Mouse (Mus musculus) forebrain, embryonic 14.5 days (tissue): Measurements from ENCODE around the gene Pip4k2c. TPM values are rescaled to one million over a fixed set of nuclear protein-coding genes. Genes with fewer than 3 reads are reported as not detected.

Source experiments
- ATAC-seq: fragments of 200-750 bp; cut with Nextera tagmentation; 2 replicates; pipeline ENCODE4 v1.8.0; 2017; ENCODE audit warnings: mild to moderate bottlenecking, moderate library complexity
- DNase-seq: peaks from one replicate; pipeline ENCODE4 v3.0.0-alpha.2; 2015; ENCODE audit warnings: low spot score
- H3K27ac ChIP-seq: fragments of 300-500 bp; sonication (generic); 2 replicates; pipeline ENCODE4 v1.5.1; 2014; ENCODE audit warnings: low read depth, mild to moderate bottlenecking, control low read depth, low read length, moderate library complexity
- H3K27me3 ChIP-seq: fragments of 300-500 bp; sonication (generic); replicated peaks from 2 replicates; pipeline ENCODE4 v1.6.1; 2014; ENCODE audit warnings: low read length, control low read depth, mixed read lengths; ENCODE audit not compliant: control insufficient read depth, insufficient read depth
- H3K36me3 ChIP-seq: fragments of 300-500 bp; sonication (generic); 2 replicates; pipeline ENCODE4 v1.6.1; 2014; ENCODE audit warnings: low read length, control low read depth; ENCODE audit not compliant: control insufficient read depth, insufficient read depth
- H3K4me1 ChIP-seq: fragments of 300-500 bp; sonication (generic); 2 replicates; pipeline ENCODE4 v1.6.1; 2014; ENCODE audit warnings: antibody characterized with exemption, low read length, control low read depth; ENCODE audit not compliant: control insufficient read depth, insufficient read depth
- H3K4me2 ChIP-seq: fragments of 300-500 bp; sonication (generic); 2 replicates; pipeline ENCODE4 v1.6.1; 2014; ENCODE audit warnings: mild to moderate bottlenecking, control low read depth, low read length
- H3K4me3 ChIP-seq: fragments of 300-500 bp; sonication (generic); 2 replicates; pipeline ENCODE4 v1.5.1; 2014; ENCODE audit warnings: low read depth, low read length, control low read depth
- H3K9ac ChIP-seq: fragments of 300-500 bp; sonication (generic); 2 replicates; pipeline ENCODE4 v1.6.1; 2014; ENCODE audit warnings: mild to moderate bottlenecking, low read length, control low read depth, moderate library complexity
- H3K9me3 ChIP-seq: fragments of 300-500 bp; sonication (generic); replicated peaks from 2 replicates; pipeline ENCODE4 v1.6.1; 2016; ENCODE audit warnings: low read length, control low read depth, mixed read lengths; ENCODE audit not compliant: control insufficient read depth
- WGBS: fragments of 180-500 bp; shearing (Covaris S2); extraction: QIAGEN DNeasy Blood & Tissue Kit; methylation state at CpG from one replicate; pipeline ENCODE4 v1.1.7; 2014; 5-methylcytosine and 5-hydroxymethylcytosine counted together
- polyA plus RNA-seq: library from polyadenylated mRNA; unstranded; fragments of >200 nt; fragmentation: Nextera tagmentation; extraction: Ambion mirVana; gene quantifications from 2 replicates; pipeline ENCODE4 v1.2.1, GENCODE M21; 2014

The Pip4k2c gene
- polyA plus RNA-seq, 1 experiment from 2014 or later: 15.3 TPM

GRCm38 (mm10) chr10:127173148-127174065, 38.0 kb downstream of the Pip4k2c start:
- ATAC-seq (no peak), DNase-seq (no peak)
- H3K9ac ChIP-seq: no peak overlapping the region
- no peak overlapping the region for H3K4me2 ChIP-seq
- peaks cover 56% of the 10 kb centered on the region for H3K27me3 ChIP-seq
- H3K27ac ChIP-seq: no peak overlapping the region
- 82% methylated on average over 16 of the region's 16 CpGs for WGBS
- no peak overlapping the region for H3K4me3 ChIP-seq
- peaks cover 8% of the 10 kb centered on the region; the same call in 1 of the 2 replicates for H3K36me3 ChIP-seq
- peaks cover 6% of the 10 kb centered on the region for H3K4me1 ChIP-seq
- H3K9me3 ChIP-seq: no peaks in the 10 kb centered on the region

GRCm38 (mm10) chr10:127171631-127172200, 39.7 kb downstream of the Pip4k2c start:
- Histone ChIP-seq H3K9me3 (no peaks in the 10 kb centered on the region), H3K9ac (no peak overlapping the region), H3K4me3 (no peak overlapping the region), H3K4me1 (no peaks in the 10 kb centered on the region; the same call in 1 of the 2 replicates), H3K27ac (no peak overlapping the region), H3K36me3 (peaks cover 8% of the 10 kb centered on the region; the same call in 1 of the 2 replicates), H3K27me3 (peaks cover 59% of the 10 kb centered on the region), H3K4me2 (no peak overlapping the region)
- ATAC-seq: no peak
- 90% methylated on average over 15 of the region's 15 CpGs for WGBS
- no peak for DNase-seq

- Histone ChIP-seq H3K4me1 (no peaks in the 10 kb centered on the region; the same call in 1 of the 2 replicates), H3K36me3 (peaks cover 8% of the 10 kb centered on the region; the same call in 1 of the 2 replicates), H3K4me2 (peak overlapping the region; percentile 44), H3K4me3 (peak overlapping the region; percentile 19), H3K9ac (0 out of 2 replicates have a peak overlapping the region, but pooled peaks have one; percentile 9), H3K9me3 (no peaks in the 10 kb centered on the region), H3K27ac (no peak overlapping the region), H3K27me3 (peaks cover 57% of the 10 kb centered on the region)
- under 1% methylated on average over 29 of the region's 29 CpGs for WGBS
- ATAC-seq (peak; percentile 74), DNase-seq (peak; percentile 60)
Measured at GRCm38 (mm10) chr10:127170837-127171272, 40.5 kb downstream of the Pip4k2c start.

GRCm38 (mm10) chr10:127170002-127170401, 41.4 kb downstream of the Pip4k2c start:
- H3K4me2 ChIP-seq: peak overlapping the region; percentile 44
- ATAC-seq (no peak), DNase-seq (peak; percentile 46)
- H3K4me3 ChIP-seq: peak overlapping the region; percentile 19
- no peaks in the 10 kb centered on the region for H3K9me3 ChIP-seq
- no peak overlapping the region for H3K9ac ChIP-seq
- H3K27ac ChIP-seq: no peak overlapping the region
- H3K4me1 ChIP-seq: no peaks in the 10 kb centered on the region; the same call in 1 of the 2 replicates
- H3K27me3 ChIP-seq: peaks cover 63% of the 10 kb centered on the region
- H3K36me3 ChIP-seq: peaks cover 8% of the 10 kb centered on the region; the same call in 1 of the 2 replicates
- WGBS: 1% methylated on average over 22 of the region's 22 CpGs

- DNase-seq: no peak
- Histone ChIP-seq H3K4me2 (no peak overlapping the region), H3K9ac (no peak overlapping the region)
Measured at GRCm38 (mm10) chr10:127167614-127168192, 43.7 kb downstream of the Pip4k2c start.

GRCm38 (mm10) chr10:127166771-127167613, 44.4 kb downstream of the Pip4k2c start:
- Histone ChIP-seq H3K4me1 (peaks cover 3% of the 10 kb centered on the region; the same call in 1 of the 2 replicates), H3K27me3 (peaks cover 59% of the 10 kb centered on the region), H3K27ac (peak overlapping the region; percentile 78; the same call in 1 of the 2 replicates), H3K9ac (peak overlapping the region; percentile 91), H3K4me3 (peak overlapping the region; percentile 74), H3K4me2 (peak overlapping the region; percentile 98), H3K9me3 (no peaks in the 10 kb centered on the region), H3K36me3 (peaks cover 4% of the 10 kb centered on the region; the same call in 1 of the 2 replicates)
- DNase-seq (no peak), ATAC-seq (no peak)
- 32% methylated on average over 15 of the region's 15 CpGs for WGBS

More at GRCm38 (mm10) chr10:127167614-127168192, 43.7 kb downstream of the Pip4k2c start:
- peaks cover 8% of the 10 kb centered on the region; the same call in 1 of the 2 replicates for H3K36me3 ChIP-seq
- H3K27me3 ChIP-seq: peaks cover 63% of the 10 kb centered on the region
- WGBS: 62% methylated on average over 10 of the region's 10 CpGs
- no peak overlapping the region for H3K27ac ChIP-seq
- H3K4me3 ChIP-seq: no peak overlapping the region
- ATAC-seq: no peak
- H3K9me3 ChIP-seq: no peaks in the 10 kb centered on the region
- peaks cover 3% of the 10 kb centered on the region; the same call in 1 of the 2 replicates for H3K4me1 ChIP-seq

GRCm38 (mm10) chr10:127166404-127166715, 45.0 kb downstream of the Pip4k2c start:
- WGBS: 2% methylated on average over 11 of the region's 11 CpGs
- Histone ChIP-seq H3K4me3 (peak overlapping the region; percentile 74), H3K36me3 (no peaks in the 10 kb centered on the region), H3K27me3 (peaks cover 52% of the 10 kb centered on the region), H3K27ac (peak overlapping the region; percentile 78; the same call in 1 of the 2 replicates), H3K9me3 (no peaks in the 10 kb centered on the region), H3K9ac (peak overlapping the region; percentile 91), H3K4me2 (peak overlapping the region; percentile 98), H3K4me1 (peaks cover 3% of the 10 kb centered on the region; the same call in 1 of the 2 replicates)
- no peak for ATAC-seq
- peak; percentile 57 for DNase-seq
